Mouse (Mus musculus) frontal cortex, postnatal 14 days (tissue): ENCODE measurements at regions not wholly inside any gene's neighbourhood (a gene's known extent, or its start where the extent isn't known, plus 50 kb on each side); places are given as distances from the start of the nearest gene placed in this dataset.
A peak's percentile ranks its signal among the peaks of the same experiment; 100 is the strongest.

Experiments
- DNase-seq, 2 experiments: peaks; one replicate each; pipeline ENCODE4 v3.0.0; 2022; ENCODE audit warnings: low spot score in 2 of 2

DNA sequence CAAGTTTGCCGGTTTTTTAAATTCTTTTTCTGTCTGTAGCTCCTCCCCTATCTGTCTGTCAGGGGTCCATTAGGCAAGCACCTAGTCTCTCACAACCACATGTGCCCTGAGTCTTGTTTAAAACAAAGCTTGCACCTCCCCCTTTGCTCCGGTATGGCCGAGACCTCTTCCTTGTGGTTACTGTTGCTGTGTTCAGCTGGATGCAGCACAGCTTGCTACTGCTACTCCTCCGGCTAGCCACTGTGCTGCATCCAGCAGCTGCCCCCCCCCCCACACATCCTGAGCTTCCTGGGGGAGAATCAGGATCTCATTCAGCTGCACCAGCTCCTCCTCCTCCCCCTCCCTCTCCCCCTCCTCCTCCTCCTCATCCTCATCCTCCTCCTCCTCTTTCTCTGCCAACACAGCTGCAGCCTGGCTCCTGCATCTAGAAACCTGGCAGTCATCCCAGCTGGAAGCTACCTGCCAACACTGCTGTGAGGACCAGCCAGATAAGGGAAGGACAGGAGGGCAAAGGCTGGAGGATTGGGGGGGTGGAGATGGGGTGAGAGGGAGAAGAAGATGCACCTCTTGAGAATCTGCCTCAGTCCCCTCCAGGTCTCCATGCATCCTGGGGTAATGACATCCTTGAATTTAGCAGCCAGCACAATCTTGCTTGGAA, 114.8 kb upstream of the Tmem260 start:
- DNase-seq, result no peak

DNA sequence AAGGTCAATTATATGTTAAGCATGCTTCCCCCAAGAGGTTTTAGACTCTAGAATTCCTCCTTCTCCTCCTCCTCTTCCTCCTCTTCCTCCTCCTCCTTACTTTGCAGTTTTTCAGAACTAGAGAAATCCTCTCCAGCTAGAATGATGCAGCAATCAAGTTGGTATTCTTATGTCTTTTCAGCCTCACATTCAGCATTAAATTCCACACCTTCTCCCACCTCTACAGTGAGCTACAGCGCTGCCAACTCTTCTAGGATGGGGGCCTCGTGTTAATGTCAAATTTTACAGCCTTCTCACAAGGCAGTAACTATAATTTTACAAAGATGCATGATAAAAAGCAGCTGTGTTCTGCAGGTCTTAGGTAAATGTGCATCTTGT, 114.3 kb upstream of the Tmem260 start:
- no peak for DNase-seq

DNA sequence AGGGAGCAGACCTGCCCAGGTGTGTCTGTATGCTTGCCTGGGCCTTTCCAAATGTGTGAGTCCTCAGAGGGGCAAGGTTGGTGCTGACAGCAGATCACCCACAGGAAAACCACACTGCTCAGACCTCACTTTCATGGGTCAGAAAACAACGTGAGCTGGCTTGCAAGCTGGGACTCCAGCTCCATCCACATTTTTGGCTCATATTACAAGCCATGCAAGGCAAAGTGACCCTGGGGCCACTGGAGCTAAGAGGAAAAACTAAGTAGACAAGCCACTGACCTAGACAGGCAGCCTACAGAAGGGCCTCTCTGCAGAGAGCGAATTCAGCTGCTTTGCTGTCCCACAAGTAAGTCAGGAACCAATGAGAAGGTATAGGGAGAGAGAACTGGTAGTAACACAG, 113.7 kb upstream of the Tmem260 start:
- DNase-seq, result no peak

DNA sequence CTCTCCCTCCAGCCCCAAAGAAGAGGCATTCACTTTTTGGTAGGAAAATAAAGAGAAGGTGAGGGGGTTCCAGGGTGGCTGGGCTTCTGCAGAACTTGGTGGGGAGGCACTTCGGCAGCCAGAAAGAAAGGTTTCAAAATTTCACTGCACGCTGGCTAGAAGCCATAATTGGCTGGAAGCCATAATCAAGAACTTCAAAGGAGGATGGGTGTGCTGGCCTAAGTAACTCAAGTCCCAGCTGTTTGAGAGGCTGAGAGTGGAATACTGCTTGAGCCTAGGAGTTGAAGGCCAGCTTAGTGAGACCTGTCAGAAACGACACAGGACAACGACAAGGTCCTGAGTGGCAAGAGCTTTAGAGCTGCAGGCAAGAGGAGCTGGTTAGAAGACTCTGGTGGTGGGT, 113.3 kb upstream of the Tmem260 start:
- no peak for DNase-seq

DNA sequence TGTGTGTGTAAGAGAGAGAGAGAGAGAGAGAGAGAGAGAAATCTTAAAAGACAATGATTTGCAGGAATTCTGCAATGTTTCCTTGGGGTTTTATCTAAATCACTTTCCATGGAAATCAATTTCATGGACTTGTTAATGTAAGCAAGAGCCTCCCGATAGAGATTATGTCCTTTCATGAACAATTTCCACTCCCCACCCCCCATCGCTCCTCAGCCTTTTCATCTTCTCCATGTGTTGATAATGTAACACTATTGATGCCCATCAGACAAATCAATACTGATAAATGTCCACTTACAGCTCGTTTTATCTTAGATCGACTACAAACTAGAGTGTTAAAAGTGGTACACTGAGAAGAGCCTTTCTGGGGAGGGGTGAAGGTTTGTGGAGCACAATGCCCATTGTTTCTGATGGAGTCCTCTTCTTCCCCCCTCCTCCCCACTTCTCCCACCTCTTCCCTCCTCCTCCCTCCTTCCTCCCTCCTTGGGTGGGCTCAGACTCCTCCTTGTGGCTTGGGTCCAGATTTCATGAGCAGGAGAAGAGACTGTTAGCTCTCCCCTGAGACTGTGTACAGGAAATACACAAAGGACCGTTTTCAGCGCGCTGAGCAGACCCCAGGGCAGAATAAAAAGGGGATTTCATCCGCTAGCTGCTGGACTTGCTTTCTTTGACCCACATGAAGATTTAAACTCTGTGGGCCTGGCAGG, 111.7 kb upstream of the Tmem260 start:
- DNase-seq, result no peak

DNA sequence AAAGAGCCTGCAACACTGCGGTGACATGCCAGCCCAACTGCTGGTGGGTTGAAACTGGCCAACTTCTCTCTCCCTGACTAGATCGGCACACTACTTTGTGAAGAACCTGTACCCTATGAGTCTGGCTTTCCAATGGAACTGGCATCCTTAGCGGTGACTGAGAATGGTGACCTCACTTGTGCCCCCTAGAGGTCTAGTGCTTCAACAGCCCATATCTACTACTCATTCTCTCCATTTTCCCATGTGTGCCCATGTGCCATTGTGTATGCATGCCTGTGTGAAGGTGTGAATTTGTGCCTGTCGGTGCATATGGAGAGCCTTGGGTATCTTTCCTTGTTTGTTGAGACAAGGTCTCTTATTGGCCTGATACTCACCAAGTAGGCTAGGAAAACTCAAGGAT, 106.5 kb upstream of the Tmem260 start:
- DNase-seq, result no peak

DNA sequence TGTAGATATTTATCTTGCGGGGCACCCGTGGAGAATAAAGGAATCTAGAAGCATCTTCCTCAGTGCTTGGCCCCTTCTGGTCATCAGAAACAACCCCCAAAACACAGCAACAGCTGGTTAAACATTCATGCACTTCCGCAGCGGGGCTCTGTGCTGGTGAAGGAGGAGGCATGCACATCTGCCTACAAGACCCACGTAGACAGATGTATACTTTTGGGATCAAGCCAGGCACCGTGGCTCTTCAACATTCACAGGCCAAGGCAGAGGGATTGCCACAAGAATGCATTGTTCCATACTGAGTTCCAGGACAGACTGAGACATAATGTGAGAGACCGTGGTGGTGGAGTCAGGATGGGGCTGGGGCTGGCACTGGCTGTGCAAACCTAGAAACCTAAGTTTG, 103.0 kb upstream of the Tmem260 start:
- DNase-seq, result no peak

DNA sequence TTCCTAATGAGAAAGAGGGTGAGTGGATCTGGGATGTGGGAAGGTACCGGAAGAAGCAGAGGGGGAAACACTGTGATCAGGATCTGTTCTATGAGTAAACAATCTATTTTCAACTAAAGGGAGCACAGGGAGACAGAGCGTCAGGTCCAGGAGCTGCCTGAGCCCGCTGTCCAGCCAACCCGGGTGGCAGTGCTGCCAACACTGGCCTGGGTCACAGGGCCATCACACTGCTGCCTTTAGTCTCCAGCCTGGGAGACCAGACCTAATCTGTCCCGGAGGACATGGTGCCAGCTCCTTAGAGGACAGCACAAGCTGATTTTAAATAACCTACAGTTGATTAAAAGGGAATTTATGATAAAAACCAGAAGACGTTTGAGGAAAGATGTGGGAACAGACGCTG, 100.0 kb upstream of the Tmem260 start:
- no peak for DNase-seq

DNA sequence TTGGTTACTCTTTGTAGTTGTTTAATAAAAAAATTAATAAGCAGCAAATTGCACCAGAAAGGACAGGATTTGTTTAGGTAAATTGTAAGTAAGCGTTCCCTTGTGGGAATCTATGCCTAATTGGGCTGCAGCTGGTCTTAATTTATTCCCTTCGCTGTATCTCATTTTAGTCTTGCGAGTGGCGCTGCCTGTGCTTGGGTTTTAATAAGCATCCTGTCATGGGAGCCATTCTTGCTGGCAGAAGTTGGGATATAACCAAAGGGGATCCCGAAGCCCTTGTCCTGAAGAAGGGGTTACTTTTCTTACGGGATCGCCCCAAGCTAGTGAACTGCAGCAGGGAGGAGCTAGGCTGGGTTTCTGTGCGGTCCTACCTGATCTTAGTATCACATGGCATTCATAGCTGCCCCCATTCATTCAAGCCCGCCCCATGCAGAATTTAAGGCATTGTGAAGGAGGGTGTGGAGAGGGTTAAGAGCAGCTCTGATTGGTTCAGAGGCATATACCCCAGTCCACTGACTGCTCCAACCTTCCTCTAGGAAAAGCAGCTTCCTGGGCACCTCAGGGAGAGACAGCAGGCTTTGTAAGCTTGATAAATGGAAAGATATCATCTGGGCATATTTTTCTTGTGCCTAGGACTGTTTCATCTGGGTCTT, 96.4 kb upstream of the Tmem260 start:
- DNase-seq, result no peak

DNA sequence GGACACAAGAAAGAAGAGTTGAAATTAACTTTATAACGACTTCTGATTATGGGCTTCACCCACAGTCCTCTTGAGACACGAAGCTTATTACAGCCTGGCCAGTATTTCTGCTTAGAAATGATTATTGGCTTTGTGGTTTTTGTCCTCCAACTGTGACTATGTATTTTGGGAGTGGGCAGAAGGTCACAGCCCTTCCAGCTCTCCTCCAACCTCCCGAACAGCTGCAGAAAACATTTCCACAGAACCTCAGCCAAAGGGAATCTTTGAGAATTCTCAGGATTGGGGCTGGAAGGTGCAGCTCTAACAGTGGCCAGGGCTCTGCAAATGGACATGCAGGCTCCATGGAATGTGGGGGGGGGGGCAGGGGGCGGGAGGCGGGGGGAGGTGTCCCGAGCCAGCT, 94.3 kb upstream of the Tmem260 start:
- no peak for DNase-seq

DNA sequence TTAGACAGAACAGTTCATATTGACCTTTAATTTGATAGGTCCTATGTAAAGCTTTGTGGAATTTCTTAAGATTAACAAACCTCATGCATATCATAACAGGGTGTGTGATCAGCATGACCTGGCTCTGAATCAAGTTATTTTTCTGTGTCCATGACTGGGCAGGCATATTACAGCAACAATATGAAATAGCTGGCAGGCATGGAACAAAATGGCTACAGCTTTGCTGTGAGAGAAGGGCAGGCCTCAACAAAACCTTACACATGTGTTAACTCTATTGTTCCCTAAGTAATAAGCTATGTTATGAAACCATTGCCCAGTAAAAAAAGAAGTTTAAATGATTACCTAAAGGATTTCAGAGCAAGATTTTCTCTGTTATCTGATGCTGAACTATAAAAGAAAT, 93.1 kb upstream of the Tmem260 start:
- DNase-seq, result no peak

DNA sequence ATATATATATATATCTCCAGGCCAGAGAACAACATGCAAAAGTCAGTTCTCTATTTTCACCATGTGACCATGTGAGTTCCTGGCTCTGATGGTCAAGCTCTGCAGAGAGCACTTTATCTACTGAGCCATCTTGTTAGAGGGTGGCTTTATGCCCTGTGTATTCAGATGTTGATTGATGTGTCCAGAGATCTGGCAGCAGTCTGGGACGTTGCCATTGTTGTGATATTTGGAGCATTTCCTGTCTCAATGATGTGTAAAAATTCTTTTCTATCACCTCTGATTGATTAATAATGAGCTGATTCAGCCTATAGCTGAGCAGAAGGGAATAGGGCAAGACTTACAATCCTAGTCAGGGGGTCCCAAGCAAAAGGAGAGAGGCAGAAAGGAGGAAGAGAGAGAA, 91.7 kb upstream of the Tmem260 start:
- no peak for DNase-seq

DNA sequence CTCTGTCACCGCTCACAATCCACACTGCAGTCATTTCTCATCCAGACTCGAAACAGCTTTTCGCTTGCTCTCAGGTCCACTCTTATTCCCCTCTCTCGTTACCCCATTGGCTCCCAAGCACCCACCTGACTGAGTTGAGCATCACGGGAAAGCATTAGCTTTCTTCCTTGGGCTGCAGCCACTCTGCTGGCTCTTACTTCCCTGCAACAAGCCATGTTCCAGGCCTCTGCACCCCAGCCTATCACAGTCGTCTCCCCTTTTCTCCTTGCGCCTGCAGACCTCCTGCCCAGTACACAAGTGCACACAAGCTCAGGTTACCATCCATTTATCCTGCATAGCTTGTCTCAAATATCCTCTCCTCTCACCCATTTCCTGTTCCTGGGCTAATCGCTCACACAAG, 88.5 kb upstream of the Tmem260 start:
- no peak for DNase-seq

DNA sequence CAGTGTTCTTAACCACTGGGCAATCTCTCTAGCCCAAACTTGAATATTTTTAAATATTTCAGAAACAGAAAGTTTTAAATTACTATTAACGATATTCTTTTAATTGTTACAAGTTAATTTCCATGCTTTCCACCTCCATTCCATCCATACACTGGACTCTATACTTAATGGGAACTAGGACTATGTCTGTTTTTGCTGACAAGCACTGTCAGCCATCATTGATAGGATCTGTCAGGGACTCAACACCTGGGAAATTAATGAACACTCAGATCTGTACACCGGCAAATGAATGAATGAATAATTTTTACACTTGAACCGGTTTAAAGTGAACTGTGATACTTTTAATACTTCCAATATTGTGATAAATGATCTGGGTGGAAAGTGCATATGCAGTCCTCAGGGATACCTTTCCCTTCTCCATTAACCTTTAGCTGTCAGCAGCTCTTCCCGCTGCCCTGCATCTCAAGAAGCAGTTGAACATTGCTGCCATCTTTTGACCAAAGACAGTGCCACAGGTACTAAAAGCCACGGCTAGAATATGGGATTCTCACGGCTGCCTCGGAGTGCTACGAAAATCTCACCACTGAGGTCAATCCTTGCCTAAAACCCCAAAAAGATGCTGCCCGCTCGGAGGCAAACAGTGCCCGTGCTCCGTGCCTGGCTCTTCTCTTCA, 87.3 kb upstream of the Tmem260 start:
- peak in 1 of 2 experiments; percentile 35 for DNase-seq

DNA sequence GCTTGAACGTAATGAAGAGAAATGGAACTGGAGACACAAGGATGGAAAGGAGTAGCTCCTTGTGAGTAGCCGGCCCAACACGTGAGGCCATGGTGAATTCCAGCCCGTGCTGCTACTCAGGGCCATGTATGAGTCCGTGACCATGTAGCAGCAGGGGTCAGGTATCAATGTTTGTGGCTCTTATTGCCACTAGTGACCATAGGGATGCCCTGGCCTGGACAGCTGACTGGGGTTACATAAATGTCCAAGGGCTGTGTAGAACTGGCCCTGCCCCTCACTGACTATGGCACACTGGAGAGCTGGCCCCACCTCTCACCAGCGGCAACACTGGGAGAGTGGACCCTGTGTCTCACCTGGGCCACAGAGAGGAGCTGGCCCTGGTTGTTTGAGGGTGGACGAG, 84.1 kb upstream of the Tmem260 start:
- DNase-seq, result no peak

DNA sequence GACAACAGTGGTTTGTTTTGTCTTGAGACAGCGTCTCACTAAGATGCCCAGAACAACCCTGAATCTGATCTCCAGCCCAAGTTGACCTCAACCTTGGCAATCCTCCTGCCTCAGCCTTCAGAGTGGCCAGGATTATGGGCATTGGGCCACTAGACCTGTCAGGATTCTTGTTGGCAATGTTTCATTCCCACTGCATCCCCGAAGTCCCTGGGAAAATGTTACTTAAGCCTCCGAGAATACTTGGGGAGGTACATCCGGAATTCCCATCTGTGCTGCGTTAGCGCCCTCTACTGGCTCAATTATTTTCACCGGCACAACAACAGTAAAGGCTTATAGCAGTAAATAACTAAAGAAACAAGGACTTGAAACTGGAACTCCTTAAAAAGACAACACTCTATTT, 78.9 kb upstream of the Tmem260 start:
- peak; percentile 60 to 86 for DNase-seq

DNA sequence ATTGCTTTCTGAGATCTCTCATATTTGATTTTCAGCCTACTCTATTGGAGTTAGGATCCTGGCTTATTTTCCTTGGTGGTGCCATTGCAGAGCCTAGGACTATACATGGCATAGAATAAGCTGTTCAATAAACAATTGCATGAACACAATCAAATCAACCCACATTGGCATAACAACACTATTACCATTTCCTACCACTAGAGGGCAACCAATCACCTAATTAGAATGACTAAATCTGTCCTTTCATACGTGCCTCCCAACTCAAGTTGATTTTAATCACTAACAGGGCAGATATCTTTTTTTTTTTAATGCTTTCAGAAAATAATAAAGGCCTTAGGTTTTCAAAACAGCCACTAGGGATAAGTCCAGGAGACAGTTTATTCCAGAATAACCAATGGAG, 75.6 kb upstream of the Tmem260 start:
- no peak for DNase-seq

DNA sequence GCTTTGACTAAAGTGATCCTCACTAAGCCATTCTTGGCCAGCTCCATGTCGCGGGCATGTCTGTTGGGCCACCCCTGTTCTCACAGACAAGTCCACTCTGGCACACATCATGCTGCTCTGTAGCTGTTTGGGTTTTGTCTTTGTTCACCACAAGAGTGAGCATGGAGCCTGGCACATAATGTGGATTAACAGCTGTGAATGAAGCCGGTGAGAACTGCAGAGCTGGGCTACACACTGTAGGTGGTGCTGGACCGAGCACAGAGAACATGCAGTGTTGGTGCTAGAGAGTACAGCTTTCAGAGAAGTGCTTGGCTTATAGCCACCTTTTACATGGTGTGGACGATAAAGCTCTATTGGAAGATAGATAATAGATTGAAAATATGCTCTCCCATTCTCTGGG, 74.2 kb upstream of the Tmem260 start:
- DNase-seq, result peak in 1 of 2 experiments; percentile 57

DNA sequence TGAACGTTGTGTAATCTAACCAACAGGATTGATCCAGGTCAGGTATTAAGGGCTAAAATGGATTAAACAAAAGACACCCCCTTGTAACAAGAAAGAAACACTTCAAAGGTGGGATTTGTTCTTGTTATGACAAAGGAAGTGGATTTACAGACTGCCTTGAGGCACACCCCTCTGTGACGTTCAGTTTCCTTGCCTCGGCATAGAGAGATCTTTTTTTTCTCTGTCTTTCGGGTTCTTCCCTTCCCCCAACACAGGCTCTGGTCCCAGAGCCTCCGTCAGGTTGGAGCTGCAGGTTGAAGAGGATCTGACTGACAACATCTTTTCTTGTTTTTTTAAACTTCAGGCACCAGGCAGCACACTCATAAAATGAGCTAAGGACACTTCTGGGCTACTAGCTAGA, 69.8 kb upstream of the Tmem260 start:
- DNase-seq, result no peak
